Mouse (Mus musculus): Measurements from ENCODE around the gene Tex12.
A peak's percentile ranks its signal among the peaks of the same experiment; 100 is the strongest.

Gene Tex12

DNA sequence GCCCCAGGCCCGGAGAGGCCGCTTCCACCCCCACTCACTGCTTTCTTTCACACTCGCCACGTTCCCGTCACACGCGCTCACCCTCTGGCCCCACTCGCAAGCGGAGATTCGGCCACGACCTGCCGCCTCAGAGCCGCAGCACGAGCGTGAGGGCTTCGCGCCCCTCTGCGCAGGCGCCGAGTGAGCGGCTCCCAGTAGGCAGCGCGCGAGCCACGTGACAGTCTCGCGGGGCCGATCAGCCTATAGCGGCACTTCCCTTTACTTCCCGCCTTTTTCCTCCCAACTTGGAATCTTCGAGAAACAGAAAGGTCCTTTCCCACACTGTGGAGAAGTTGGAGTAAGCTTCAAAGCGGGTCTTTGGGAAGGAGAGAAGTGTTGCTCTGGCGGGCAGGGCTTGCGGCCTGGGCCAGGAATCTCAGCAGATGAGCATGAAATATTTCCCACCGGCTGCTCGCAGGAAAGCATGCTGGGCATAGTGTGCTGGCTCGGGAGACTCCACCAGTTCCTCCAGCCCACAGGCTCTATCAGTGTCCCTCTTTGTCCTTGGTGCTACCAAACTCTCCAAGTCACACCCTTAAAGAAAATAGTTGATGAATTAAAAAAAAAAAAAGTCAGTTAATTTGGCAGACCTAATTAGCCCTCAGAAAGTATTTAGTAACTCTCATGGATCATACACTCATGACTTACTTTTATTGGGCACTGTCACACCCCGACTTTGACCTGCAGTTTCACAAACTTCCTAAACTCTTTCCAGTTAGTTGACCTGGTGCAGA is at the start of gene Tex12:
Gene Tex12 (minus strand): TSS at position 181 of the 773 bp plus-strand sequence.
- peak; percentile 47 for DNase-seq (ENCODE audit: low spot score)

DNA sequence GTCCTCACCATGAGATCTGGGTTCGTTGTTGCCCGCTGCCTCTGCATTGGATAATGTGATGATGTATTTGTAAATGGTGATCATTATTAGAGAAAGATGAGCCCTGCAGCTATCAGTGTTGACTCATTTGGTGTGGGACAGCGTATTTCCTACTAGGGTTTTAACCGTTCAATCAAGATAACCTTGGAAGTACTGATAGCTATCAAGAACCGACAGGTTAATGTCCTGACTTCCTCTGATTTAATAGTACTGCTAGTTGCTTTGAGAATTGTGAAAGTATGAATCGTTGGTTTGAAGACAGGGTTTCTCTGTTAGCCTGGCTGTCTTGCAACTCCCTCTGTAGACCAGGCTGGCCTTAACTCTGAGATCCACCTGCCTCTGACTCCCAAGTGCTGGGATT is 43.2 kb upstream of the Tex12 start:
- DNase-seq (ENCODE audit: low spot score): no peak

- DNase-seq (ENCODE audit: low spot score): no peak
These were observed 42.8 kb upstream of the Tex12 start for GRCm38 (mm10) chr9:50603998-50604324.

DNA sequence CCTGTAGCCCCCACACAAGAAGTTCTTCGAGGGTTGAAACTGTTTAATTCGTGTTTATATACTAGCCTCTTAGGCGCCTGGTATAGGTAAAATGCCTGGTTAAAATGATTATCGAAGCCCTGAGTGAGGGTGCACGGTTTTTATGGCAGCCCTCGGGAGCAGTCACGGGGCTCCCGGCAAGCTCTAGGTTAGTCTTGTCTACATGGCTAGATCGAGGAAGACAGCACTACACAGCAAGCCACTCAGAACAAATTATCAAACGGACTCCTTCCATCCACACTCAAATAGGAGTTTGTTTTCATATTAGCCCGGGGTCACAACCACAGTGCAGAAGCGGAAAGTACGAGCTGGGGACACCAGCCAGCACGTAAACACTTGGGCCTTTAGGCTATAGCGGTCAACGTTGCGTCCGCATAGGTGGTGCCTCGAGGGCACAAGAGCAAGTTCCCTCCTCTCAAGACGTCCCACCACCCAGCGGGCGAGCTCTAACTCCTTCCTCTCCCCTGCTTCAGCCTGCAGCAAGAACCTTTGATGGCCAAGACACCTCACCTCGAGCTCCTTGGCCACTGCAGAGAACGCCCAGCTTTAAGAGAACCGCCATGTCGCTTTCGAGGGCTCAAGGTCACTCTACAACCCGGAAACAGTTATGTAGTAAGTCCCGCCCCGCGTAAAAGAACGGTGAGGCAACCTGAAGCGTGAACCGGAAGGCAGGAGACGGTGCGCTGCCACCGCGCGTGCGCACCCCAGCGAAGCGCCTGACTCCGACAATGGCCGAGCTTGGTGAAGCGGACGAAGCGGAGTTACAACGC is 42.3 kb upstream of the Tex12 start, which contains the start of the genes Sdhd and Timm8b:
Gene Sdhd (minus strand): TSS at position 624 of the 809 bp plus-strand sequence.
Gene Timm8b (plus strand): TSS at position 722 of the 809 bp plus-strand sequence.
- peak; percentile 91 for DNase-seq (ENCODE audit: low spot score)

DNA sequence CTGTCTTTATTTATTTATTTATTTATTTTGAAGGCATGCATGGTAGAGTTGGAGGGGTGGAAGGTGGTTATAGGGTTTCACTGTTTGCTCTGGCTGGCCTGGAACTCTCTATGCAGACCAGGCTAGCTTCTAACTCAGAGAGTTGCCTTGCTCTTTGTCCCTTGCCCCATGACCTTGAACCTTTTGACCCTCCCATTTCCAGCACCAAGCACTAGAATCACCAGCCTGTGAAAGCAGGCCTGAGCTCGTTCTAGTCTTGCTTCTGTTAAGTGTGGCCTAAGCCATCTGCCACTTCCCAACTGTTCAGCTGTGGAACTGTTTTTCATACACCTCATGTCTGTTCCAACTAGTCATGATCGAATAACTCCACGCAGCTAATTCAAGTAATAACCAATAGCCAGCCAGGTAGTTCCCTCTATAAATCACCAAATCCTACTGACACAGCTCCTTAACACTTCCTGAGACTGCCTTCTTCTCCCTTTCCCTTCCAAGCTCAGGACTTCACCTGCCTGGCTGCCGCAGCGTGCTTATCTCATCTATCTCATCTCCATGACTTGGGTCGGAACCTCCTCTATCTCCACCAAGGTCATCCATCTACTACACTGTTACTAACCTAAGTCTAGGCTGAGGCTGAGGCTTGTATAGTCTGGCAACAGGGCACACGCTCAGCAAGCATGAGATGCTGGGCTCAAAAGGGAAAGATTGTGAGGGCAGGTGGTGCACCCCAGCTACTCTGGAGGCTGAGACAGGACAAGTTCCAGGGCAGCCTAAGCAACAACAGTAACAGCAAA is 41.1 kb upstream of the Tex12 start:
- DNase-seq (ENCODE audit: low spot score): no peak

DNA sequence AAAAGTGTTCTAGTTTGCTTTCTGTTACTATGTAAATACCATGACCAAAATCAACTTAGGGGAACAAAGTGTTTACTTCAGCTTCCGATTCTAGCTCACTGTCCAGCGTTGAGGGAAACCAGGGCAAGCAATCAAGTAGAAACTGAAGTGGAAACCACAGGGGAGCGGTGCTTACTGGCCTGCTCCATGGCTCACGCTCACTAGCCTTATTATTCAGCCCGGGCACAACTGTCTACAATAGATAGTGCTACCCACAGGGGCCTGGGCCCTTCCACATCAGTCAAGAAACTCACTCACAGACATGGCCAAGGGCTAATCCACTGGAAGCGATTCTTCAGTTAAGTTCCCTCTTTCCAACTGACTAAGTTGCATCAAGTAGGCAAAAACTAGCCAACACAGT is 40.4 kb upstream of the Tex12 start:
- DNase-seq (ENCODE audit: low spot score): no peak

DNA sequence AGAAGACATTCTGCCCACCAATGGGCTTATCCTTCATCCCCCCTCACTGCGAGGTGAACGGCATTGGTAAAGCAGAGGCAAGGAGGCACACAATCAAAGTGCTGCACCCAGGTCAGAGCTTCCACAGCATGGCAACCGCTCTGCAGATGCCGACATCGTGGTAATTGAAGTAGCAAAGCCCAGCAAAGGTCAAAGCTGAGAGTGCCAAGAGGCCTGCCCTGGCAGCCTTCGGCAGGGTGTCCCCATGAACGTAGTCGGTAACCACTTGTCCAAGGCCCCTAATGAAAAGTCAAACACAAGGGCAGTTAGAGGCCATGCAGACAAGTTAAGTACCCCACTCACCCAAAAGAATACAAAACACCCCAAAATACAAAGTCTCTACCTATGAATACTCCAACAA is 35.8 kb upstream of the Tex12 start:
- no peak for DNase-seq (ENCODE audit: low spot score)

DNA sequence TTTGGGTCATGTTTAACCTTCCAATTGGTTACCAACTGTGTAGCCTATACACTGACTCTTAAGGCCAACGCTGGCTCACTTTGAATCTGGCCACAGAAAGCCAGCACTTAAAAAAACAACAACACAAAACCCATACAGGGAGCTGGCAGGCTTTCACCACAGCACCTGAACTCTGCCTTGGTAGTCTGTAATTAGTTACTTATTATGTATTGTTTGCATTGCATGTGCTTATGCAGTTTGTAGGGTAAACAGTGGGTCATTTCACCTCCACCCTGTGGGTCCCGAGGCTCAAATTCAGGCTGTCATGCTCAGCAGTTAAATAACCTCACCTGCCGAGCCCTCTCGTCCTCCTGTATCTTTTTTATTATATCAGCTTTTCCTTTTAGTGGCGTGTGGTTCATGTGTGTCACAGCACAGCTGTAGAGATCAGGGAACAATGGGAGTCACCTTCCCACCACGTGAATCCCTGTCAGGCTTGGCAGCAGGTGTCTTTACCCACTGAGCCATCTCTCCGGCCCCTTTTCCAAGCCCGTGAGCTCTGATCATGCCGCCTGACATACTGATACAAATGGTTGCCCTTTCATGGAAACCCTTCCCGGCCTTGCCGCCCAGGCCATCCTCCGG is 33.8 kb upstream of the Tex12 start:
- DNase-seq (ENCODE audit: low spot score): no peak

DNA sequence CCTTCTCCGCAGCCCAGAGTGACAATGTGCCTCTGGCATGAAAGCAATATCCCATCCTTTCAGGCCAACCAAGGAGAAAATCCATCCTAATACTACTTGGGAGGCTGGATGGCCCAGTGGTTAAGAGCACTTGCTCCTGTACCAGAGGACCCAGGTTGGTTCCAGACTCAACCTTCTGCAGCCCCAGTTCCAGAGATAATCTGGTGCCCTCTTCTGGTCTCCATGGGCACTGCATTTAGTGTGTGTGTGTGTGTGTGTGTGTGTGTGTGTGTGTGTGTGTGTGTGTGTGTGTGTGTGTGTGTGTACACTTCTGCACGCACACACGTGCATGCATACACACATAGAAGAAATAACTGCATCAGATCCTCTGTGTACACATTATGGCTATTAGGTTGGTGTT is 32.4 kb upstream of the Tex12 start:
- peak; percentile 50 for DNase-seq (ENCODE audit: low spot score)

DNA sequence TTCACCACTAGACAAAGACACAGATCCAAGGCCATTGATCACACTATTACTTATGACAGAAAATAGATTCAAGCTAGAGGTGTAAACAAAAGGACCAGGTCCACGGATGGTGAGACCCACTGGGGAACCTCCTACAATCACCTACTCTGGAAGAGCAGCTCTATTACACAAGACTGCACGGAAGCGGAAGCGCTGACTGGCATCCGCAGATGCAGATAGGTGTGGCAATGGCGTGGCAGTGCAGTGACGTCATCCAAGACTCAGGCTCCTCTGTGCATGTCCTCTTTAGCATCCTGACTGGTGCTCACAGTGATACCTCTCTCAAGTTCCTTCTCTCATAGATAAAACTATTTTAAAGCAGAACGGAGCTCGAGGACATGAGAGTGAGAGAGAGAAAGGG is 31.8 kb upstream of the Tex12 start:
- DNase-seq (ENCODE audit: low spot score): no peak

DNA sequence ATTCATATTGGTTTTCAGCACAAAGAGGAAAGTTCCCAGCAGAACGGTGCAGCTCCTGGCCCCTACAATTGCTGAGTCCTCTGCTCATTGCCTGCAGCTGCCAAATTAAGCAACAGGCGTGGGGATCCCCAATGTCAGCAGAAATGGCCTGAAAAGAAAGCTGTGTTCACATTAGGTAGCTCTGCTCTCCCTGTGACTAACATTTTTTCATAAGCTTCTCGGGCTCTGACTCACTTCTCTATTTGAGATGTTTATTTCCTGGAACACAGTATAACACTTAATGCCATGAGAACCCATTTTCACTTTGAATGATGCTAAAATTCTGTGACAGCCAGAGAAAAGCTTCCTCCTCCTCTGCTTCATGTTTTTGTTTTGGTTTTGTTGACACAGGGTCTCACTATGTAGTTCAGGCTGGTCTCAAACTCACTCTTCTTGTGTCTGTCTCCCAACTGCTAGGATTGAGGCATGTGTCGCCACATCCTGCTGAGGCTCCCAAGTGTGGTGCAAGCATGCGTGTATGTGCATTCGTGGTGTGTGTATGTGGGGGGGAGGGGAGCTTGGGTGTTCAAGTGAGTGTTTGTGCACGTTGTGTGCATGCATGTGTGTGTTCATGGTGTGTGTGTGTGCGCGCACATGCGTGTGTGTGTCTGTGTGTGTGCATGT is 29.9 kb upstream of the Tex12 start:
- DNase-seq (ENCODE audit: low spot score): no peak

- DNase-seq (ENCODE audit: low spot score): no peak
These were observed 25.8 kb upstream of the Tex12 start for GRCm38 (mm10) chr9:50586955-50587354.

DNA sequence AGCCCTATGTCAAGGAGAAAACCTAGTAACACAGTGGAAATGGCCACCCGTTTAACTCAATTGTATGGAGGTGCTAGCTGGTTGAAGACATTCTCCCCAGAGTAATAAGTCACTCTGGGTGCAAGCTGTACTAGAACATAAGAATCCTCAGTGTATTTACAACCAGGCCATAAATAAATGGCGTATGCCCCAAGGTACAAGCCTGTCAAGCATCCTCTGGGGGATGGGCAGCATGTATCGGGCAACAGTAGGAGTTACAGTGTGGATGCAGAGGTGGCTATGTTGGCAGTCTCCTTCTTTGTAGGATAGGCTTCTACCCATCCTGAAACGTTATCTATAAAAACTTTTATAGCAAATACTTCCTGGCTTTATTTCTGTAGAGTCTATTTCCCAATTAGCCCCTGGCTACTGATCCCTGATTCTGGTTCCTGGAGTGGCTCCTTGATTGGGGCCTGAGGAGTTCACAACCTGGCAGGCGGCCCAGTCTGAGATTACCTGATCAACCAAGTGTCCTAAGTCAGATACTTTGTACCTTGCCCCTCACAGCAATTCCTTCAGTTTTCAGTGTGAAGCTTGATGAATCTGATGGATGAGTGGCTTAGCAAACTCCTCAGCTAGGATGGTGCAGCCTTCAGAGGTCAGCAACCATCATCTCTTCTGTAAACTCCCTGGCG is 24.2 kb upstream of the Tex12 start:
- no peak for DNase-seq (ENCODE audit: low spot score)

DNA sequence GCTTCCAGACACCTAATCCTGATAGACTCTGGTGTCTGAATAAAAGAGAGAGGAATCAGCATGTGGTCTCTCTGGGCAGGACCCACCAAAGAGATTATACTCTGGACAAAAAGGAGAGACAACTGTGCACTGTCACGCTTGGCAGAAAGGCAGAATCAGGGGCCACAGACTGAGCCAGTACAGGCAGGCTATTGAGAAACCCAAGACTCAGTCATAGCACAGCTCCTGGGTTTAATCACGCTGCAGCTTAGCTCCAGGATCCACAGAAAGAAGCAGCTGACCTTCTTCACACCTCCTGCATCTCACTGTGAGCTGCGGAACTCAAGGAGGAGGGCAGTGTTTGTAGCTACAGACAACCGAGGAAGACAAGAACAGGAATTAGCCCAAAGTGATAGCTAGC is 19.2 kb upstream of the Tex12 start:
- DNase-seq (ENCODE audit: low spot score): no peak

DNA sequence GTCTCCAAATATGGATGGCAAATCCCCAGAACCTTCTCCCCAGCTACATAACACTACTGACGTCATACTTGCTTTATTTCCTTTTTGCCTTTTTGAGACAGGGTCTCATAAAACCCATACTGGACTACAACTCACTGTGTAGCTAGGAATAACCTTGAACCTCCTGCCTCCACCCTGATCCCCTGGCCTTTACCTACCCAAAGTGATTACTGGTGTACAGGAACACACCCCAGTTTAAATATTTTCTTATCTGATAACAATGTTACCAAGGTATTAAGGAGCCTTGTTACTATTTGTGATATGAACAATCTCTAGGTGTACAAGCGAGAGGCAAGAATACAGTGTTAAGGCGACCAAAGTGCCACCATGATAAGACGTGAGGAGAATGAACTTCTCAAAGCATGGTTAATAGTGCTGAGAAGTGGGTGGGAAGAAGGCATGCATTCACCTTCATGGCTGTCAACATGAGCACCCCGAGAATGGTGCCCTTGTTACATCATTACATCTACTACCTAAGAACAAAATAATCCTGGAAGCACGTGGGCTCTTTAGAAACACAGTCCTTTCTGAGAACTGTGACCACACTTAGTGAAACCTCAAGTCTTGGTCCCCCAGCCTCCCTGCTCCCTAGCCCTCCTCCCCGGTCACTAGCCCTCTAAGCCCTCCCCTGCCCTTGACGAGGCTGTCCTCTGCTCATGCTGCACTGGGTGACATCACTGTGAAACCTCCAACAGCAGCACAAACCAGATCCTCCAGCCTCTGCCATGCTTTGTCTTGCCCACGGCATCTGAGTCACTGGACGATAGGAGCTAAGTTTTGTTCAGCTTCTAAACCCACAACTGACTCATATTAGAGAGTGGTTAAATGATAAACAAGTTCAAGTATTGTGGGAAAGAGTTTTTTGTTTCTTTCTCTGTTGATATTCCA is 8.7 kb upstream of the Tex12 start:
- no peak for DNase-seq (ENCODE audit: low spot score)

DNA sequence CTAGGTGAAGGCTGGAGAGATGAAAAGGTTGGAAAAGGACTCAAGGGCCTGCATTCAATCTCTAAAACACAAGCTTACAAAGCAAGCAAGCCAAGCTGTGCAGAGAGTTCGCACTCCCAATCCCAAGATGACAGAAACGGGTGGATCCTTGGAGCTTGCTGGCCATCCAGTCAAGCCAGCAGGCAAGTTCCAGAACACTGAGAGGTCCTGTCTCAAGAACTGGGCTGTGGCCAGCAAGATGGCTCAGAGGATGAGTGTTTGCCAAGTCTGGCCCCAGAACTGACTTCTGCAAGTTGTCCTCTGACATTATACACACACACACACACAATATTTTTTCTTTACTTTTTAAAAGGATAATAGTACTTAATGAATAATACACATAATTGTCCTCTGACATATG is 6.8 kb upstream of the Tex12 start:
- no peak for DNase-seq (ENCODE audit: low spot score)

GRCm38 (mm10) chr9:50567372-50567771 is 6.2 kb upstream of the Tex12 start:
- no peak for DNase-seq (ENCODE audit: low spot score)

DNA sequence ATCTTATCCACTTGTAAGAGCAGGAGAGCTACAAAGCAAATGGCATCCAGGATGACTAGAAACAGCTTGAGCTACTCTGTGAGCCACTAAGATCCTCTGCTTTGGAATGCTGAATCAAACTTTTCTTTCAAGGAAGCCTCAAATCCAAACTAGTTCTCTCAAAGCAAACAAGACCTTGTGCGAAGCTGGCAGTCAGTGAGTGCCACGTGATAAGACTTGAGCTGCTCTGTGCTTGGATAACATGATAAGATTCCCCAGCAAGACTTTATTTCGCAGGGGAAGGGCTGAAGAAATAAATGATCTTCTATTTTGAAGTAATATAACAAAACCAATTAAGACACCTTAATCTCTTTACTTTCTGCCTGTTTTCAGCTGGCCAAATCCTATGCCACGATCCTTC is 4.8 kb upstream of the Tex12 start:
- DNase-seq (ENCODE audit: low spot score): no peak

DNA sequence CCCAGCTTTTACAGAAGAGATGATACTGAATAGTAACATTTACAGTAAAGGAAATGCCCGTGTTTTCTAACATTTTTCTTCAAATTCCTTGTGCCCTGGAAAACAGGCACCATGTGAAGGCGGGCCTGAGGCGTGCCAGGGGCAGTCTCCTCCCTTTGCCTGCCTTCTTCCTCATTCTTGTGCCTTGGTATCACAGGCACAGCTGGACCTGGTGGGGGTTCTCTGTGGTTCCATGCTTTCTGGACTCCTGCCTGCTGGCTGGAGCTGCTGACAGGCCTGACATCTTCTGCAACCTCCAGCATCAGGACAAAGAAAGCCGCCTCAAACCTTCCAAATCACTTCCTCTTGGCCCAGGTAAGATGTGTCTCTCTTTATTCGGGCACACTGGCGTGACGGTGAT is 4.0 kb upstream of the Tex12 start:
- no peak for DNase-seq (ENCODE audit: low spot score)

DNA sequence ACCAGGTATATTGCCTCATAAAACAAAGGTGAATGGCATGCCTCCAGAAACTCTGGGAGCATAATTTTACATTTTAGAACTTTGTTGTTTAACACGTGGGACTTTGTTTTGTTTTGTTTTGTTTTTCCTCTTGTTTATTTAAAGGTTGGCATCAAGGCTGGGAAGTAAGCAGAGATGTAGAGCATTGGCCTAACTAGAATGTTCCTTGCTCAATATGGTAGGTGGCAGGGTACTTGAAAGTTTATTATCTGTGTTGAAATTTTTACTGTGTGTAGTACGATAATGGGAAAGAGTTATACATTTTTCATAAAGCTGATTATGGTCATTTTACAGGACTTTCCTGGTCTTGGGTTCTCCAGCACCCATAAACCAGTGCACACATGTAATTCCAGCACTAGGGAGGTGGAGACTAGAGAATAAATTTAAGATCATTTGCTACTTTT is 814 bp upstream of the Tex12 start:
- DNase-seq (ENCODE audit: low spot score): no peak
